Mouse (Mus musculus) left cerebral cortex, postnatal 14 days (tissue): ENCODE results near the gene Hoxb6. TPM values are rescaled to one million over a fixed set of nuclear protein-coding genes. Genes with fewer than 3 reads are reported as not detected.

Experiments
- DNase-seq, 2 experiments: peaks; one replicate each; pipeline ENCODE4 v3.0.0; 2021 to 2022; ENCODE audit warnings: low spot score in 2 of 2, mixed read lengths in 1 of 2
- intact Hi-C: fragments of 180-260 bp; cut with DNase I; formaldehyde crosslinking; loops from one replicate; pipeline ENCODE4 v1.15.1; 2025
- long read RNA-seq, 2 experiments: library from polyadenylated mRNA; stranded (forward); transcript quantifications; one replicate each; pipeline ENCODE4 v2.0.0; 2021
- total RNA-seq, 2 experiments: library from RNA; stranded (reverse); gene quantifications; 2 replicates each; pipeline ENCODE4 v1.2.3; 2021

Gene Hoxb6
- total RNA-seq: not detected
- long read RNA-seq, experiment 1: 0 reads
- long read RNA-seq, experiment 2: 0 reads

DNA sequence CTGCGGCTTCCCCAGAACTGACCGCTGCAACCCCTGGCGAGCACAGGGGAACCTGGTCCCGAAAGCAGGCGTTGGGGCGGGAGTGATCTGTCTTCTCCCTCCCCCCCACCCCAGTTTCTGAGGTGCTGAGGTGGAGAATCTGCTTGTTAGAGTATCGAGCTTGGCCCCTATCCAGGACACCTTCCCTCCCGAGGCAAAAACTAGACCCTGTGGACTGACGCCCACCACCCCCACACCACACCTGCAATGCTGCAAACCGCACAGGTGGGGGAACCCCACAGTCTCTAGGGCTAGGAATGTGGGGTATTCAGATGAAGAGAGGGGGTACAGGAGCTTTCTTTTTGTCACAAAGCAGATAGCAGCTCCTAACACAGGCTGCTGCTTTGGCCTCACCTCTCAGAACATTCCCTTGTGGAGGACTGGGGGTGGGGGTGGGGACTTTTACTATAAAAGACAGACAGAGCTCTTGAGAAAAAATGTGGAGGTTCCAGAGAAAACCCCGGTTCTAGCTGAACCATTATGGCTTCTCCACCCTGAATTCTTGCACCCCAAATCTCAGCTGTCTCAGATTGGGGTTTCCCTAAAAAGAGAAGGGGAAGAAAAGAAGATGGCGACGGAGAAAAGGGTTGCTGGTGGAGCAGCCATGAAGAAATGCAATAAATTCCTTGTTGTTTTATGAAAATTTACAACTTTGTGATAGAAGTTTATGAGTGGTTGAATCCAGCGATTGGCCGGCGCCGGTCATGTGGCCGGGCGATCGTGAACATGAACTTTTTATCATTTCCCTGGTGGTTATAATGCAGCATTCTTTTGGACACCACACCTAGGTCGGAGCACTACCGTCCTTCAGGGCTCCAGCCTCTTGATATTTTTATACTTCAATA lies at the start of gene Hoxb6:
Gene Hoxb6 (plus strand): TSS at position 796 of the 884 bp plus-strand sequence.
- intact Hi-C loops: no loop called here
- no peak for DNase-seq

DNA sequence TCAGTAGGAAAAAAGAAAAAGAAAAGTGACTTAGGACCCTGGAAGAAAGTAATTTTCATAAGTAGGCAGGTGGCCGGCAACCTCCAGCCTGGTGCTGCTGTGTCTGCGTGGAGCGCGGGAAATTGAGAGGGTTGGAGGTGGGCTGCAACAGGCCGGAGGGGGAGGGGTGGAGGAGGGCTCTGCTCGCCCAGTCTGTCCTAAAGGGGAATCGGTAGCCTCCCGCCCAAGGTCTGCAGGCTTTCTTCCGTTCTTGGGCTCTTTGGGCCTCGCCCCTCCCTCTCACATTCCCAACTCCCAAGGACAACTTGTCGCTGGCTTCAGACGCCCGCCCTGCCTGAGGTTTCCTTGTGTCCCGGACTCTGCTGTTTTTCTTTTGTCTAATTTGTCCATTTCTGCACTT lies 41.4 kb upstream of the Hoxb6 start:
- intact Hi-C loops: loop anchor here (10.0 kb wide), 1 partner anchor 46 kb away; no protein-coding TSS in a partner anchor
- DNase-seq: no peak

DNA sequence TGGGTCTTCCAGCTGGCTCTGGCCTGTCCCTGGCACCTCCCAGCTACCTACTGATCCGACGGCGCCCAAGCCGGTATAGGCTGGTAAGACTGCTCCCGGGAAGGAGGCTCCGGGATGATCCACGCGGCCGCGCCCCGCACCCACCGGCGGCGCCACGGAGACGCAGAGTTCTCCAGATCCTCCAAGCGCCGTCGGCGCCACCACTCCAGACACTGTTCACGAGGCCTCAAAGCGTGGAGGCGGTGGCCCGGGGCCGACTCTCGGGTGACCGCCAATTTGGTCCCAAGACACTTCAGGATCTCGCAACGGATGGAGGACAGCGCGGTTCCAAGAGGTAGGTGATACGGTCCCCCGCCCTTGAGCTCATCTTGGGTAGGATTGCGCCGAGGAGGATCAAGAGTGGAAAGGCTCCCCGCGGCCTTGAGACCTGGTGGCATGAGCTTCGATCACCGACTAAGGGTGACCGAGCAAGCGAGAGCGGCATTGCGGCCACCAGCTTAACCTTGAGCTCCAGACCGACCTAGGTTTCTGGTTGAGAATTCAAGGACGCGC lies 40.7 kb upstream of the Hoxb6 start:
- no peak for DNase-seq
- intact Hi-C loops: loop anchor here (10.0 kb wide), 1 partner anchor 47 kb away; no protein-coding TSS in a partner anchor

DNA sequence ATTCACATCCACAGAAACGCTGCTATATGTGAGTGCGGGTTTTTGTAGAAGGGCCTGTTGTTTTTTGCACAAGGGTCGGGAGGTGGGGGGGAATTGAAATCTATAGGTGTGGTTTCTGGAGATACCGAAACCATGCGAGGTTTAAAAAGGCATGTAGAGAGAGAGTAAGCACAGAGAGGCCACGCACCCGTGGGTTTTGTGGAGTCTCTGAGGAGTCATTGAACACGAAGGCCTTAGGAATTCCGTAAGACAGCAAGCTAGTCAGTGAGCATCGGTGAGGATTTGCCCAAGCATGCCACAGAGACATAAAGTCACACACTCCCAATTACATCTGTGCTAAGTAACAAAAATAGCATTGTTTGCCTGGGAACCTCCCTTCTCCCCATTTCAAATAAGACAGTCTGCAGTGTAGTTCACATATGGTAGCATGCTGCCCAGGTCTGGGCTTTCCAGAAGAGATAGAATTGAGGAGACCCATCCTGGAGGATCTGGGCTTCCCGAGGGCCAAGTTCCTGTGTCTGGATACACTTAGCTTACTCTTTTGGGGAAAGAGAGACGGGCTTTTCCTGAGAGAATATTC lies 39.6 kb upstream of the Hoxb6 start:
- intact Hi-C loops: loop anchor here (10.0 kb wide), 1 partner anchor 48 kb away; no protein-coding TSS in a partner anchor

DNA sequence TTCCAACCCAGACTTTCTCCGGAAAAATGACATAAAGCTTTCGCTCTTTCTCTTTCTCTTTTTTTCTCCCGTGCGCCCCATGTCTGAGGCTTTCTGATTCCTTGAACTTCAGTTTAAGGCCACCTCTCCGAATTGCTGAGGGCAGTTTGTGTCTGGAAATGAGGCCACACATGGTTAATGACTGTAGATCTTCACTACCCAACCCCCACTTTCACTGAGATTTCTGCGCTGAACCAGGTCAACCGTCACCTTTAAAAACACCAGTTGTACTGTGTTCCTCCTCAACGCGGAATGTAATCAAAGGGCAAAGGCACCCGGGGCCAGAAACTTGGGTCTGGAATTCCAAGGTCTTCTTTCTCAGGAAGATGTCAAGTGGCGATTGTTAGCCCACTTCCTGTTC lies 38.1 kb upstream of the Hoxb6 start:
- no peak for DNase-seq
- intact Hi-C loops: loop anchor here (10.0 kb wide), 1 partner anchor 49 kb away; no protein-coding TSS in a partner anchor

More for the DNA sequence above, 39.6 kb upstream of the Hoxb6 start:
- no peak for DNase-seq

DNA sequence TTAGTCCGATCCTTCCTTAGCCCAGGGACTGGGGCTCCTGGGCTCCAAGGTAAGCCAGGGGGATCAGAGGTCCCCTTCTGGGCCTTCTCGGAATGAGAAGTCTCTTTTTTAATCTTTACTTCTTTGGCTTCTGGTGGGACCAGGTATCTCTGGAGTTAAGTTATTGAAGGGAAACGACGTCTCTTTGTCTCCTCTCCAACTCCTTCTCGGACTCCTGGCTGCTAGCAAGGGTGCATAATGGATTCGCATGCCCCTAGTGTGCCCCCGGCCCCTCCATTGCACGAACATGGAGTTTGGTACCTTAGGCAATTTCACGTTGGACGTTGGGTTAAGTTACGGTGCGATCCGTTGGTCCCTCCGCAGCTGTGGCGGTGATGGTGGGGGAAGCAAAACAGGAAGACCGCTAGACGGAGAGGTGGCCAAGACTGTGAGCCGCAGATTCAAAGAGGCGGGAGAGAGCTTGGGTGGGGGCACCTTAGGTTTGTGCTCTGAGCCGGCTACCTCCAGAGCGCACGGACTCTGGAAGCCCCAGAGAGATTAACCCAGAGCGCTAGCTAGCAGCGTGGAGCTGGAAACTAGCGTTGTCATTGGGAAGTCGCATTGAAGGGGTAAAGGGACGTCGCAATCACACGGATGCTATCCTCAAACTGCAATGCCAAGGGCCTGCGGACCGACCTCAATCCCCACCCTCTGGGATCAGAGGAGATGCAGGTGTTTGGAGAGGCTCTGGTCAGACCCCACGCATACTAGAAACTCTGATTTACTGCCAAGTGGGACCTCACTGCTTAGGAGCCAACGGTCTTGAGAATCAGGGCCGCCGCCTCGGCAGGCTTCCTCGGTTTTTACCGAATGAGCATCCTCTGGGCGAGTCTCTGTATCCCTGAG lies 36.9 kb upstream of the Hoxb6 start:
- intact Hi-C loops: loop anchor here (5.0 to 10.0 kb wide), 2 partner anchors 51 to 253 kb away; no protein-coding TSS in a partner anchor
- no peak for DNase-seq

DNA sequence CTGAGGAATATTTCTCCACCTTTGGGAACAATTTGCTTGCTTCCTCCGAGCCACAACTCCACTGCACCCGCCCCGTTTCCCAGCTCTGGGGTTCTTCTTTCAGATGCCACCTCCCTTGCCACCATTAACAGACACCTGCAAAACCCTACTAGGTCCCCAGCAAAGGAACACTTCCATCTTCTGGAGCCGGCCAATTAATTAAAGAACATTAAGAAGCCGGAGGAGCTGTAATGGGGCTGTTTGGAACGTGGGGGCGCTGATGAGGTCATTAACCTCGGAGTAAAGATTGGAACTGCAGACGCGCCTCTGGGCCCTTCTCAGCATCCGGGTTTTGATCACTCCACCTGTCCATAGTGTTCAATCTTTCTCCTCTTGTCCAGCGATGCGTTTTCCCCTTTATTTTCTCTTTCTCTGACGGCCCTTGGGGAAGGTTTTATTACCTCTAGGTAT lies 36.3 kb upstream of the Hoxb6 start:
- intact Hi-C loops: loop anchor here (5.0 to 10.0 kb wide), 2 partner anchors 51 to 254 kb away; no protein-coding TSS in a partner anchor
- DNase-seq: no peak

DNA sequence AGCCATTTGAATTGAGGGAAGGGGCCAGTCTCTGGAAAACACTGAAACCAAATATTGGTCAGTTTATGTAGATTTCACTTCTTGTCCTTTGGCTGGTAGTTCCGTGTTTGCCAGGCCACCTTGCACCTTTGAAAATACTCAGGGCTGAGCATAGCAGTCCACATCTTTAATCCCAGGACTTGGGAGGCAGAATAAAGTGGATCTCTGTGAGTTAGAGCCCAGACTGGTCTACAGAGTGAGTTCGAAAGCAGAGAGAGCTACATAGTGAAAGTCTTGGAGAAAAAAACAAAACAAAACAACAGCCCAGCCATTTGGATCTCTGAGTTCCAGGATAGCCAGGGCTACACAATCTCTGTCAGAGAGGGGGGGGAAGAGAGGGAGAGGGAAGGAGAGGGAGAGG lies 35.1 kb upstream of the Hoxb6 start:
- no peak for DNase-seq
- intact Hi-C loops: loop anchor here (5.0 to 10.0 kb wide), 2 partner anchors 52 to 255 kb away; no protein-coding TSS in a partner anchor

DNA sequence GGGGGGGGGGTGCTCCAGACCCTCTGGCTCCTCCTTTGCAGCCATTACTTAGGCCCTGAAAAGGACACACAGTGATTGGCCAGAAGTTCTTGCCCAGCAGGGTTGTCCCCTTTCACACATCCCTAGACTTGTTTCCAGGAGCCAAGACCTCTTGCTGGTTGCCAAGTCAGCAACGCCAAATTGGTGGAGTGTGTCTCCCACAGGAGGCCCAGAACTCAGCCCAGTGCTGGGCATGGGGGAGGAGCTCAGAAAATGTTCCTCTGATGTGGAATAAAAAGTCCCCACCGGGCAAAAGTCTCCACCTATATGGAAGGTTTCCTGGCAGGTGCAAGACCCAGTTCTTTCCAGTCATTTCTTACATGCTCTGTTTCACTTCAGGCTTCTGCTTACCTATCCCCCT lies 33.2 kb upstream of the Hoxb6 start:
- intact Hi-C loops: loop anchor here (5.0 to 10.0 kb wide), 2 partner anchors 54 to 257 kb away; no protein-coding TSS in a partner anchor
- no peak for DNase-seq

DNA sequence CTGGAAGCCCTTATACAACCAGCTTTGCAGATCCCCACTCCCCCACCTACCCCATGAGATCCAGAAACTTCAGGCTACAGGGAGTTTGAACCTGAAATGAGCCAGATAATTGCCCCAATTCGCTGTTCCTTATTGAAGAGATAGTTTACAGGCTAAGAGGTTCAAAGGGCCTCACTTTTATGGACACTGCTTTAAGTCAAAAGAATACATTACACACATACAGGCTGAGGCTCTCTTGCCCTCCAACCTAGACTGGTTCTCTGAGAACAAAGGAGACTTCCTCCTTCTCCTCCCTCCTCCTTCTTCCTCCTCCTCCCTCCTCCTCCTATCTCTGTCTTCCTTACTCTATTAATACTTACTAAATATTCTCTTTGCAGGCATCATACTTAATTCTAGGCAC lies 32.8 kb upstream of the Hoxb6 start:
- intact Hi-C loops: loop anchor here (5.0 to 10.0 kb wide), 2 partner anchors 55 to 257 kb away; no protein-coding TSS in a partner anchor
- DNase-seq: no peak

DNA sequence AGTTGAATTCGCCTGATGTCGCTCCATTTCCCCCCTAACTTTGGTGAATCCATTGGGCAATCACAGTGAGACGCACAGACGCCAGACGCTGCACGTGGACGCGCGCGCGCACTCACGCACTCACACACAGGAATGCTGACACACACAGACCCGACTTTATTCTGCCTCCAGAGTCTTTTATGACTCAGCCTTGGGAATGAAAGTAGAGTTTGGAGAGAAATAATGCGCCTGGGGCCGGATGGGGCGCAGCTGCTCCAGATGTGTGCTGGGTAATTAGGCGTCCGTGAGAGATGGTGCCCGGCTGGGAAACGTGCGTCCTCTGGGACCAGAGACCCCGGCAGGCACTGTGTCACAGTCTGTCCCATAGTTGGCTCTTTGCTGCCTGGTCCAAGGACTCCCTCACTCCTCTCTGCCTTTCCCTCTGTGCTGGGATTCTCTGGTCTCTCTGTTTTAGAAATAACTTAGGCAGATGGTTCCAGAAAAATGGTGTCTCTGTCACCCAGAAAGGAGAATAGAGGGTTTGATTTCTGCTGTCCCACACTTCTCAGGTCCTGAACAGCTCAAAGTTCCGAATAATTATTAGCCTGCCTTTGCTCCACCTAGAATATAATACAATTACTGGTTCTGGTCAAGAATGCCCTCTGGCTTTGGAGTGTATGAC lies 31.8 kb upstream of the Hoxb6 start:
- no peak for DNase-seq
- intact Hi-C loops: no loop called here

DNA sequence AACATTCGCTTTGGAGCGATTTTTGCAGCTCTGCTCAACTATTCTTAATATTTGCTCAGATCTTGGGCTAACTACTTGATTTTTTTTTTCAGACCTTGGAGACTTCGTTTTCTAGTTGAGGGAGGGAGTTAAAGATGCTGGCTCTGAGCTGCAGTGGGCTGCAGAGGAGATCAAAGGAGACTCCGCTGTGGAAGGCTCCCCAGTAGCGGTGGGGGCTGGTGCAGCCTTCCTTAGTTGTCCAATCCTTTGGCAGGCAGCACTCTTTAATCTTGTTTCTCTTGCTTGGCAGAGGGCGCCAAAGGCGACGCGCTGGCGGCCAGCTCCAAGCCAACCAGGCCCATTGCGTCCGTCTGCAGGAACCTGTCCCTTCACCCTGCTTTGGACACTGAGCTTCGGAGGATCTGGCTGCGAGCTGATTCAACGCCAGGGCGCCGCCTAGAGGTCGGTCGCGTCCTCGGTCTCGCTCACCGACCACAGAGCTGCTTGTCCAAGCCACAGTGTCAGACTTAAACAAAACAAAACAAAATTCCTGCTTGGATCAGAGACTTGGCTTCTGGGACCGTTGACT lies 30.9 kb upstream of the Hoxb6 start:
- DNase-seq: no peak
- intact Hi-C loops: no loop called here

DNA sequence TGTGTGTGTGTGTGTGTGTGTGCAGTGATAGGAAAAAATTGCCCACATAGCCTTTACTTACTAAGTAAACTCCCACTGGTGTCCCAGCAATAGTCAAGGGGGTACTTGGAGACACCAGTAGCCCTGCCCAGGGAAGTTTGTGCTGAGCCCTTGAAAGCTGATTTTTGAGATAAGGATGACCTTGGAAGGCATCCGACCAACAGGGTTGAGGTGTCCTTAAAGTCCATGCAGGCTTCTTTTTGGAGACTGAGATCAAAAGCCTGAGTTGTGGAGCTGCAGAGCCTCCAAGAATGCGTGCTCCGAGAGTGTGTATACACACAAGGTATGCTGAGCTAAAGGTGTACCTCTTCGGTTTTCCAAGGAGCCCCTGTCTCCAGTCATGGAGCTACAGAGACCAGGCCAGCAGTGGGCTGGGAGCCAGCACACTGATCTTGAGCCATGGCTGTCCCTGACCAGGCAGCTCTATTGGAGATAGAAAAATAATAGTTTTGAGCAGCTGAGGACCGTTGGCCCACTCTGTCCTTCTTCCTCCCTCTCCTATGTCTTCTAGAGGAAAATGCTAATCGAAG lies 29.9 kb upstream of the Hoxb6 start:
- no peak for DNase-seq
- intact Hi-C loops: no loop called here

DNA sequence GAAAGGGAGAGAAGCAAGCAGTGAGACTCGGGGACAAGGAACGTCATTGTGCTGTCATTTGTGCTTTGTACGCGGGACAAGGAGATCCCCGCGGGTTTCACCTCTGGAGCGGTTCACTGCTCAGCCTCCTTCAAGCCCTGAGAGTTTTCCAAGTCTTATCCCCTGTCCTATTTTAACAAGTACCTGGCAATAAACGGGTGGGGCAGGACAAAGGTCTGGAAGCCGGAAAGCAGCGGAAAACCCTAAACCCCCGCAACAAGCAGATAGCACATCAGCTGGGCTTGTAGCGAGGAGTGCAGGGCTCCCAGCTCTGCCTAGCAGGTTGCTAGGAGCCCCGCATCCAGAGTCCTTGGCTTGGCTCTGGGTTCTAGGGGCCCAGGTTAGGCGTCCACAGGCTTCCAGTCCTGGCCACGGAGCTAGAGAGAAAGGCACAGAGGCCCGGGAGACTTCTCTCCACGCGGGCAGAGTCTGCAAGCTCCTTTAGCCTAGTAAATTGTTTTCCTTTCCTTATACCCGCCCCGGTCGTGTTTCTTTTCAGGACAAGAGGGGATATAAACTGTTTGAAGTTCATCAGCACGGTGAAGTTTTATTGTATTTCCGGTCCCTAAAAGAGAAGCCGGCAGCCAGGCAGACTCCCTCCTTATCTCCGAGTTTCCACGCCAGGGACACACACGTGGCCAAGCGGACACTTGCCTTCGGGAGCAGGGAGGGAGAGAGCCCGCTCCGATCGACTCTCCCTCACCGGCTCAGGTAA lies 28.5 kb upstream of the Hoxb6 start:
- intact Hi-C loops: no loop called here
- no peak for DNase-seq

DNA sequence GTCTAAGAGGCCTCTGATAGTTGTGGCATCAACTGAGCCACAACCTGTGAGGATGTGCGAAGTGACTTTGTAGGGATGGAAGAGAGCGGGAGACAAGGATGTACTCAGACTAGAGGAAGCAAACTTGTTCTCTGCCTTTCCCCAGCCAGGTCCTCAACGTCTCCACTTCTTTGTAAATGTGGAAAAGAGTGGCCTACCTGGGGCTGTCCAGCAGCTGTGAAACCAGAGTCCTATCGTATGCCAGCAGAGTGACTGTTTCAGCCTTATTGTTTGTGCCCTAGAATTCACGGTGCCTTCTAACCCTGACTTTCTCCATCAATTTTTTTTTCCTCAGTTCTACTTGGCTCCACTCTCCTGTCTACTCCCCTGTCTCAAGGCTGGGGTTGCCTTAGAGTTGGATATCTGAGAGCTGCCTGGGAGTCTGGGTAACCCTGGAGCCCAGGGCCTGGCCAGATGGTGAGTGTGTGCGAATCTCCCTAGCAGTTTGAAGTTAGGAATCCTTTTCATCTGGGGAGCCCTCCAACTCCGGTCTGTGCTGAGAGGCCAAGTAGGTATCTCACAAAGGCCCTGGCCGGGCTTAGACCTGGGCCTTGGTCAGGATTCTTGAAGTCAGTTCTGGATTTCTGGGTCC lies 27.8 kb upstream of the Hoxb6 start:
- no peak for DNase-seq
- intact Hi-C loops: no loop called here

DNA sequence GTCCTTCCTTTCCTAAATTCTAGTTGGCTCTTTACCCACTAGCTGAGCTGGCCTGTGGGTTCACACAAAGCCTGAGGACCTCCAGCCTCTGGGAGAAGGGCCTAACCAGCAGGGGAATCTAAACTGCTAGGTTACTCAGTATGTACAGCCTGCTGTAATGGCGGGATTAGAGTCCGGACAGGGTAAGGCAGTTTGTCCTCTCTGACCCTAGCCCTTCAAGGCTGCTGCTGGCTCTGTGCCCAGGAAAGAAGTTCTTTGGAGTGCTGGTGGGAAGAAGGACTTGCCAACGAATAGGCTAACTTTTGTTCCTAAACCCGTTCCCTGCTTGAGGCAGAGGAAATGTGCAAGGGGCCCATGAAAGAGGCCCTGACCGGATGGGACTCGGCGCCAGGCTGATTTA lies 26.3 kb upstream of the Hoxb6 start:
- no peak for DNase-seq
- intact Hi-C loops: no loop called here
